Mouse (Mus musculus): ENCODE measurements around the gene Arid3a. TPM values are rescaled to one million over a fixed set of nuclear protein-coding genes. Genes with fewer than 3 reads are reported as not detected.
A peak's percentile ranks its signal among the peaks of the same experiment; 100 is the strongest.
"Not testable (repeated sequence)": the region's sequence is repeated elsewhere in the genome, so short reads cannot be mapped to it uniquely, and the experiment has no call there.

Gene Arid3a
- polyA plus RNA-seq, 1 experiment = 15.0 TPM

DNA sequence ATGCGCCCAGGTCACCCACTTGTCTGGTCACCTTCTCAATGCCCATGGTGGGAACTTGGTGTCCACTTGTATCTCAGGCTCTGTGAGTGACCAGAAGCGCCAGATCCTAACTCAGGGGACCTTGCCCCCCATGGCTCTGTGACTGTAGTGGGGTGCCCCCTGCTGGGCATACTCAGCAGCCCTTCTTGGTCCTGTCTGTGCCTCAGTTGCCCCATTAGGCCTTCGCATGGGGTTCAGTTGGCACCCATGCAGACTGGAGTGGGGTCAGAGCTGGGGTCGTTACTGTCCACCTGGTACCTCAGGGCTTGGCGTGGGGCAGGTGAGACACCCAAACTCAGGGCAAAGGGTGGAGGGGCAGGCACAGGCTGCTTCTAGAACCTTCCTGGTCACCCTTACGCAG is 27.1 kb downstream of the Arid3a start:
- TF ChIP-seq CTCF (IDR thresholded peaks at IDR 0.05; ENCODE audit: extremely low read depth, insufficient read depth, insufficient read length, insufficient replicate concordance) (peak; percentile 81; the same call in 1 of the 2 replicates), POLR2A (IDR thresholded peaks at IDR 0.05; ENCODE audit: low read depth, low read length) (no peak)
- DNase-seq (ENCODE audit: low read depth in 1 of 2, low spot score in 2 of 2) = peak in 1 of 2 experiments; percentile 59
- WGBS = 84% methylated on average over 6 of the region's 6 CpGs
- Histone ChIP-seq H3K4me1 (ENCODE audit: control insufficient read depth, insufficient read depth, insufficient read length) (no peaks in the 10 kb centered on the region; the same call in 1 of the 2 replicates), H3K27ac (ENCODE audit: insufficient read depth, low read length) (no peak overlapping the region), H3K36me3 (ENCODE audit: control insufficient read depth, insufficient read depth, low read length) (peaks cover 17% of the 10 kb centered on the region), H3K27me3 (ENCODE audit: control insufficient read depth, insufficient read depth, low read length) (no peaks in the 10 kb centered on the region), H3K4me3 (ENCODE audit: extremely low read depth, insufficient read depth, insufficient read length) (no peak overlapping the region)

DNA sequence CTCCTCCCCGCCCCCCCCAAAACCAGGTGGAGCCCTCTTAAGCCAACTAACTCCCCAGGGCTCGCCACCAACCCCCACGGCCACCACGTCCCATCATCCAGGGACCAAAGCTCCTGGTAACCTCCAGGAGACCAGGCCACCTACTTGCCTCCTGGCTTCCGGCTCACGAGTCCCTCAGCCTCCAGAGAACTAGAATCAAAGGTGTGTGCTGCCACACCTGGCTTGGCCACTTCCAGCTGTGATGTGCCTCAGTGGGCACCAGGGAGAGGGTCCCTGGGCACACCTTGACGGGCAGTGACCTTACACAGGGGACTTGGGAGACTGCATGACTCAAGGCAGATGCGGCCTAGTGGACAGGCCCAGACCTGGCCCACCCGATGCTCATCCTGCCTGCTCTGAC is 28.8 kb downstream of the Arid3a start:
- Histone ChIP-seq H3K36me3 (ENCODE audit: control insufficient read depth, insufficient read depth, low read length) (peaks cover 7% of the 10 kb centered on the region), H3K27ac (ENCODE audit: insufficient read depth, low read length) (no peak overlapping the region), H3K27me3 (ENCODE audit: control insufficient read depth, insufficient read depth, low read length) (no peaks in the 10 kb centered on the region), H3K4me3 (ENCODE audit: extremely low read depth, insufficient read depth, insufficient read length) (no peak overlapping the region), H3K4me1 (ENCODE audit: control insufficient read depth, insufficient read depth, insufficient read length) (peaks cover 2% of the 10 kb centered on the region; the same call in 1 of the 2 replicates)
- DNase-seq (ENCODE audit: low read depth in 1 of 2, low spot score in 2 of 2) = no peak
- WGBS = 87% methylated on average over 9 of the region's 9 CpGs
- TF ChIP-seq CTCF (IDR thresholded peaks at IDR 0.05; ENCODE audit: extremely low read depth, insufficient read depth, insufficient read length, insufficient replicate concordance) (no peak), POLR2A (IDR thresholded peaks at IDR 0.05; ENCODE audit: low read depth, low read length) (no peak)

DNA sequence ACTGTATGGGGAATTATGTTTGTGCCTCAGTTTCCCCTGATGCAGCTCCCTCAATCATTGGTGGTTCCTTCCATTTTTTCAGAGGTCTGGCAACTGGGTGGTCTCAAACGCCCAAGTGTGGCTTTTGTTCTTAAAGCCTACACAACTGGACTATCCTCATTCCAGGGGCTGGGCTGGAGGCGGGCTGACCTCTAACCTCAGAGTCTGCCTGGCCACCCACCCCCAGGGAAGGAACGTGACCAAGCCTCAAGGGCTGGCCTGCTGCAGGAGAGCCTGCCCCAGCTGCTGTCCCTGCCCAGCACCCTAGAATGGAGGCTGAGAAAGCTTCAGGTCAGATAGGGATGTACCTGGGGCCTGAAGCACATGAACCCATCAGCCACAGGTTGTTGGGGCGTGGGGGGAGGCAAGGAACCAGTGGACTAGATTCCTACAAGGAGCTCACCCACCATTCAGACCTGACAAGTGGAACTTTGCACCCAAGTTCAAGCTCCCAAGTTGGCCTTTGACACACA is 29.9 kb downstream of the Arid3a start:
- no peak overlapping the region for H3K4me3 ChIP-seq (ENCODE audit: extremely low read depth, insufficient read depth, insufficient read length)
- peaks cover 2% of the 10 kb centered on the region; the same call in 1 of the 2 replicates for H3K4me1 ChIP-seq (ENCODE audit: control insufficient read depth, insufficient read depth, insufficient read length)
- TF ChIP-seq CTCF (IDR thresholded peaks at IDR 0.05; ENCODE audit: extremely low read depth, insufficient read depth, insufficient read length, insufficient replicate concordance) (no peak), POLR2A (IDR thresholded peaks at IDR 0.05; ENCODE audit: low read depth, low read length) (no peak)
- H3K27me3 ChIP-seq (ENCODE audit: control insufficient read depth, insufficient read depth, low read length) = no peaks in the 10 kb centered on the region
- DNase-seq (ENCODE audit: low read depth in 1 of 2, low spot score in 2 of 2) = no peak
- 84% methylated on average over 4 of the region's 4 CpGs for WGBS
- peaks cover 2% of the 10 kb centered on the region; the same call in 1 of the 2 replicates for H3K36me3 ChIP-seq (ENCODE audit: control insufficient read depth, insufficient read depth, low read length)
- no peak overlapping the region for H3K27ac ChIP-seq (ENCODE audit: insufficient read depth, low read length)

DNA sequence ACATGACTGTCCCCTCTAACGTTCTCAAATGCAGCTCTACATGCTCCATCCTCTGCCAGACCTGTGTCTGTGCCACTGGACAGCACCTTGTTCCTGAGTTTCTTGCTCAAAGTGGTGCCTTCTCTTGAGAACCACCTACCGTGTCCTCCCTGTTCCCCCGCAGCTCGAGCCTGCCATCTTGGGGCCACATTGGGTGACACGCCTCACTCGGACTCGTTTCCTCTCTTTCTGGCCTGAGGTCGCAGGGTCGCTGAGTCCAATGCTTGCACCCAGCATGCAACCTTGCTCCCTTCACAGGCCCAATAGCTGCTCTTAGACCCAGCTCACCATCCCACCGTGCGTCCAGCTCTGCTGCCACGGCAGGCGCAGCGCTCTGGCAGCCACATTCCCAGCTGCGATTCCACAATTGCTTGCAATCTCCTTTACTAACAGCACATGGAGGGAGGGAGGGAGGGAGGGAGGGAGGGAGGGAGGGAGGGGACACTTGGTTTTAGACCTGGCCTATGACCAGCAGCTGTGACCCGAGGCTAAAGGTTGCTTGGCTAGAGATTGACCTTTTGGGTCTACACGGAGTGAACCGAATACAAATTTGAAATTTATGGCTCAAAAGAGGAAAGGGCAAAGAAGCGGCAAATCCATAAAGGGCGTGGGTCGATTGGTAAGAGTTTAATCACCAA is 31.4 kb downstream of the Arid3a start:
- Histone ChIP-seq H3K4me1 (ENCODE audit: control insufficient read depth, insufficient read depth, insufficient read length) (peaks cover 2% of the 10 kb centered on the region; the same call in 1 of the 2 replicates), H3K4me3 (ENCODE audit: extremely low read depth, insufficient read depth, insufficient read length) (no peak overlapping the region), H3K27me3 (ENCODE audit: control insufficient read depth, insufficient read depth, low read length) (no peaks in the 10 kb centered on the region), H3K36me3 (ENCODE audit: control insufficient read depth, insufficient read depth, low read length) (peaks cover 3% of the 10 kb centered on the region; the same call in 1 of the 2 replicates), H3K27ac (ENCODE audit: insufficient read depth, low read length) (no peak overlapping the region)
- peak; percentile 58 to 86 for DNase-seq (ENCODE audit: low read depth in 1 of 2, low spot score in 2 of 2)
- 25% methylated on average over 21 of the region's 21 CpGs for WGBS
- TF ChIP-seq POLR2A (IDR thresholded peaks at IDR 0.05; ENCODE audit: low read depth, low read length) = no peak
- TF ChIP-seq CTCF (IDR thresholded peaks at IDR 0.05; ENCODE audit: extremely low read depth, insufficient read depth, insufficient read length, insufficient replicate concordance) = peak; percentile 99

DNA sequence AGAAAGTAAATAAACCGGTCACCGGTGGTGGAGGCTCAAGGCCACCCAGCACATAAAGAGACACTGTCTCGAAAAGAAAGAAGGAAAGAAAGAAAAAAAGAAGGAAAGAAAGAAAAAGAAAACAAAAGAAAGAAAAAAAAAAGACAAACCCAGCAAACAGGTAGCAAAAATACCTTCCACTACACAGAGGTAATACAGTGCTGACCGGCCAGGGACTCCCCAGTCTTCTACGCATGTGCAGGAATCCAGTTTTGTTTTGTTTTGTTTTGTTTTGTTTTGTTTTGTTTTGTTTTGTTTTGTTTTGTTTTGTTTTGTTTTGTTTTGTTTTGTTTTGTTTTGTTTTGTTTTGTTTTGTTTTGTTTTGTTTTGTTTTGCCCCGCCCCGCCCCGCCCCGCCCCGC is 32.6 kb downstream of the Arid3a start:
- WGBS = 19% methylated on average over 10 of the region's 10 CpGs
- not testable (repeated sequence) for H3K4me3 ChIP-seq (ENCODE audit: extremely low read depth, insufficient read depth, insufficient read length); H3K27me3 ChIP-seq (ENCODE audit: control insufficient read depth, insufficient read depth, low read length); H3K4me1 ChIP-seq (ENCODE audit: control insufficient read depth, insufficient read depth, insufficient read length); H3K36me3 ChIP-seq (ENCODE audit: control insufficient read depth, insufficient read depth, low read length); H3K27ac ChIP-seq (ENCODE audit: insufficient read depth, low read length)
- DNase-seq (ENCODE audit: low read depth in 1 of 2, low spot score in 2 of 2) = peak in 1 of 2 experiments; percentile 36

DNA sequence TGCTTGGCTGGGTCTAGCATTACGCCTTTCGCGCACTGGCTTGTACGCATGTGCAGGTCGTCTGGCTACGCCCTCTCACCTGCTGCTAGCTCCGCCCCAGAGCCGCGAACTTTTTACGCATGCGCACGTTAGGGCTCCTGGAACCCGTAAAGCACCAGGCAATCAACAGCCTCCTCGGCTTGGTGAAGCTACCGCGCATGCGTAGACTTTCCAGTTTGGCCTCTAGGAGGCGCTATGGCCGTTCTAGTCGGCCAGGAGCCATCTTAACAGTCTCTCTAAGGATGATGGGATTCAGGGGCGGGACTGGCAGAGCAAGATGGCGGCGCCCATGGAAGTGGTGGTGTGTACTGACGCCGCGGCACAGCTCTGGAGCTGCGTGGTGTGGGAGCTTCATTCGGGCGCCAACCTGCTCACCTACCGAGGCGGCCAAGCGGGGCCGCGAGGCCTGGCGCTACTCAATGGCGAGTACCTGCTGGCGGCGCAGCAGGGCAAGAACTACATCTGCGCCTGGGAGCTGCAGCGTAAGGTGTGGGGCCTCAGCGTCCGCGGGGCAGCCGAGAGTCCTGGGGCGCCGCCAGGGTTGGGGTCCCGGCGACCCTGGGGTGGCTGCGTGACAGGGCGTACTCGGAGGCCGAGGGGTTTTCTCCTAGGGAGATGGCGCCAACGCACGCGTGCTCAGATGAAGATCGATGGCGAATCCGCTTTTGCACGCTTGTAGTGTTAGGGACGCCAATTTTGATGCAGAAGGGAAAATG is 33.2 kb downstream of the Arid3a start, which contains the start of gene Wdr18:
TSS of gene Wdr18 (plus strand) at position 306 of the 755 bp plus-strand sequence.
- H3K27me3 ChIP-seq (ENCODE audit: control insufficient read depth, insufficient read depth, low read length) = no peaks in the 10 kb centered on the region
- peak within 1 kb of the TSS; percentile 77 for H3K4me3 ChIP-seq (ENCODE audit: extremely low read depth, insufficient read depth, insufficient read length)
- peaks cover 2% of the 10 kb centered on the region; the same call in 1 of the 2 replicates for H3K4me1 ChIP-seq (ENCODE audit: control insufficient read depth, insufficient read depth, insufficient read length)
- TF ChIP-seq POLR2A (IDR thresholded peaks at IDR 0.05; ENCODE audit: low read depth, low read length) = no peak; the same call in 1 of the 2 replicates
- TF ChIP-seq CTCF (IDR thresholded peaks at IDR 0.05; ENCODE audit: extremely low read depth, insufficient read depth, insufficient read length, insufficient replicate concordance) = peak; percentile 91; the same call in 1 of the 2 replicates
- H3K36me3 ChIP-seq (ENCODE audit: control insufficient read depth, insufficient read depth, low read length) = peaks cover 10% of the 10 kb centered on the region
- DNase-seq (ENCODE audit: low read depth in 1 of 2, low spot score in 2 of 2) = peak; percentile 99 to 100
- no peak within 1 kb of the TSS for H3K27ac ChIP-seq (ENCODE audit: insufficient read depth, low read length)
- under 1% methylated on average over 61 of the region's 61 CpGs for WGBS
